Mouse (Mus musculus) CH12.LX (cell line): Measurements from ENCODE around the gene Gm20388.

Experiments used
- EP300 ChIP-seq: IDR thresholded peaks from 2 replicates; pipeline ENCODE4 v1.6.1; 2011; ENCODE audit warnings: low read length, improper control_type of control experiment
- MEF2A ChIP-seq: IDR thresholded peaks from 2 replicates; pipeline ENCODE4 v1.6.1; 2014; ENCODE audit warnings: low read depth, mild to moderate bottlenecking, inconsistent platforms, low read length, improper control_type of control experiment, borderline replicate concordance

DNA sequence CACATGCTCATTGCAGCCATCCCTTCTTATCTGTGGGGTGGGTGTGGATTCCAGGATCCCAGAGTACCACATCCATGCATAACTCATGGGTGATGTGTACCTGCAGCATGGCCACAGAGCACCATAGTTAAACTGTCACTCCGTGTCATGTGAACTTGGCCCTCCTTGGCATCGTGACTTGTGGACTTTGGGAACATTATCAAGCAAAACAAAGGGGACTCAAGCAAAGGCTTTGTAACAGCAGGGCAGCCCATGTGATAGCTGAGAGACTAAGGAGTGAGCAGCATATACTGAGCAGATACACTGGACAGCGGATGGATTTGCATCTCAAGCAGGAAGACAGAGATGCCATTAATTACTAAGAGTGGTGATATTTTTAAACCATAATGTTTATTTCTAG, 2188.1 kb downstream of the Gm20388 start:
- no peak for TF ChIP-seq EP300
- peak; percentile 79; the same call in 1 of the 2 replicates for TF ChIP-seq MEF2A
